Mouse (Mus musculus) ES-Bruce4 (cell line): ENCODE results near the gene 2210016F16Rik.

Experiments used
- CTCF ChIP-seq: IDR thresholded peaks from one replicate; pipeline ENCODE4 v1.8.1; 2011; ENCODE audit warnings: low read depth, low read length
- POLR2A ChIP-seq: IDR thresholded peaks from one replicate; pipeline ENCODE4 v1.8.1; 2011; ENCODE audit warnings: low read length; ENCODE audit not compliant: insufficient read depth

- TF ChIP-seq POLR2A (no peak), CTCF (no peak)
Observed at GRCm38 (mm10) chr13:58337456-58337855, 47.6 kb downstream of the 2210016F16Rik start.
